Mouse (Mus musculus): ENCODE measurements at regions not wholly inside any gene's neighbourhood (a gene's known extent, or its start where the extent isn't known, plus 50 kb on each side); places are given as distances from the start of the nearest gene placed in this dataset.

- TF ChIP-seq POLR2A (IDR thresholded peaks at IDR 0.05; ENCODE audit: insufficient read depth, low read depth, low read length) (no peak), EP300 (IDR thresholded peaks at IDR 0.05; ENCODE audit: insufficient read depth, low read depth, low read length) (no peak)
Observed at GRCm38 (mm10) chr4:53264501-53264900, 104.8 kb upstream of the Abca1 start.

Measured in heart, adult 2 months (tissue).